Mouse (Mus musculus): ENCODE data around the gene Adgrg1. TPM values are rescaled to one million over a fixed set of nuclear protein-coding genes. Genes with fewer than 3 reads are reported as not detected.

The Adgrg1 gene
- polyA plus RNA-seq, 1 experiment from 2014 or later: 2.7 TPM

GRCm38 (mm10) chr8:94976651-94977417 is 2.3 kb downstream of the Adgrg1 start:
- H3K9me3 ChIP-seq (ENCODE audit: control insufficient read depth, low read length): no peaks in the 10 kb centered on the region
- peaks cover 11% of the 10 kb centered on the region for H3K27me3 ChIP-seq (ENCODE audit: control insufficient read depth, insufficient read depth, low read length)
- H3K9ac ChIP-seq (ENCODE audit: low read length): 0 out of 2 replicates have a peak overlapping the region, but pooled peaks have one; percentile 10
- peaks cover 7 to 18% of the 10 kb centered on the region in 2 experiments; a peak in 3 of 4 replicates for H3K4me1 ChIP-seq (ENCODE audit: control insufficient read depth in 2 of 2, insufficient read depth in 2 of 2, low read length in 2 of 2)
- H3K4me3 ChIP-seq (ENCODE audit: control insufficient read depth in 1 of 2, insufficient read depth in 1 of 2, low read depth in 1 of 2, low read length in 2 of 2): peak overlapping the region; percentile 7 to 19; a peak in 2 of 4 replicates
- peak overlapping the region; percentile 58 for H3K4me2 ChIP-seq (ENCODE audit: low read length)
- 21% methylated on average over 17 of the region's 17 CpGs for WGBS
- H3K27ac ChIP-seq (replicated peaks in 1 of 2; ENCODE audit: control insufficient read depth in 1 of 2, insufficient read depth in 1 of 2, low read depth in 2 of 2, low read length in 2 of 2): no peak overlapping the region
- ATAC-seq (ENCODE audit: insufficient number of reproducible peaks, insufficient read depth, low FRiP score, low read depth): no peak
- H3K36me3 ChIP-seq (ENCODE audit: control insufficient read depth, insufficient read depth, low read length): no peaks in the 10 kb centered on the region

- peaks cover 11% of the 10 kb centered on the region for H3K27me3 ChIP-seq (ENCODE audit: control insufficient read depth, insufficient read depth, low read length)
- no peak overlapping the region for H3K4me2 ChIP-seq (ENCODE audit: low read length)
- 38% methylated on average over 9 of the region's 9 CpGs for WGBS
- peaks cover 13 to 22% of the 10 kb centered on the region in 2 experiments for H3K4me1 ChIP-seq (ENCODE audit: control insufficient read depth in 2 of 2, insufficient read depth in 2 of 2, low read length in 2 of 2)
- ATAC-seq (ENCODE audit: insufficient number of reproducible peaks, insufficient read depth, low FRiP score, low read depth): no peak
- no peaks in the 10 kb centered on the region for H3K36me3 ChIP-seq (ENCODE audit: control insufficient read depth, insufficient read depth, low read length)
- no peak overlapping the region for H3K4me3 ChIP-seq (ENCODE audit: control insufficient read depth in 1 of 2, insufficient read depth in 1 of 2, low read depth in 1 of 2, low read length in 2 of 2)
- no peaks in the 10 kb centered on the region for H3K9me3 ChIP-seq (ENCODE audit: control insufficient read depth, low read length)
- no peak overlapping the region for H3K9ac ChIP-seq (ENCODE audit: low read length)
- no peak overlapping the region for H3K27ac ChIP-seq (replicated peaks in 1 of 2; ENCODE audit: control insufficient read depth in 1 of 2, insufficient read depth in 1 of 2, low read depth in 2 of 2, low read length in 2 of 2)
Measured at GRCm38 (mm10) chr8:94978131-94978530, 3.6 kb downstream of the Adgrg1 start.

- no peak overlapping the region for H3K4me2 ChIP-seq (ENCODE audit: low read length)
Measured at GRCm38 (mm10) chr8:94978593-94979319, 4.2 kb downstream of the Adgrg1 start.

GRCm38 (mm10) chr8:94980176-94980575 is 5.6 kb downstream of the Adgrg1 start:
- Histone ChIP-seq H3K4me3 (ENCODE audit: control insufficient read depth in 1 of 2, insufficient read depth in 1 of 2, low read depth in 1 of 2, low read length in 2 of 2) (no peak overlapping the region), H3K9me3 (ENCODE audit: control insufficient read depth, low read length) (no peaks in the 10 kb centered on the region), H3K36me3 (ENCODE audit: control insufficient read depth, insufficient read depth, low read length) (no peaks in the 10 kb centered on the region), H3K27me3 (ENCODE audit: control insufficient read depth, insufficient read depth, low read length) (peaks cover 11% of the 10 kb centered on the region), H3K9ac (ENCODE audit: low read length) (no peak overlapping the region), H3K27ac (replicated peaks in 1 of 2; ENCODE audit: control insufficient read depth in 1 of 2, insufficient read depth in 1 of 2, low read depth in 2 of 2, low read length in 2 of 2) (no peak overlapping the region), H3K4me1 (ENCODE audit: control insufficient read depth in 2 of 2, insufficient read depth in 2 of 2, low read length in 2 of 2) (peaks cover 31% of the 10 kb centered on the region in 2 experiments), H3K4me2 (ENCODE audit: low read length) (no peak overlapping the region)
- WGBS: 90% methylated on average over 5 of the region's 5 CpGs
- ATAC-seq (ENCODE audit: insufficient number of reproducible peaks, insufficient read depth, low FRiP score, low read depth): no peak

More at GRCm38 (mm10) chr8:94978593-94979319, 4.2 kb downstream of the Adgrg1 start:
- H3K4me3 ChIP-seq (ENCODE audit: control insufficient read depth in 1 of 2, insufficient read depth in 1 of 2, low read depth in 1 of 2, low read length in 2 of 2): no peak overlapping the region
- ATAC-seq (ENCODE audit: insufficient number of reproducible peaks, insufficient read depth, low FRiP score, low read depth): no peak
- 65% methylated on average over 13 of the region's 13 CpGs for WGBS
- no peaks in the 10 kb centered on the region for H3K9me3 ChIP-seq (ENCODE audit: control insufficient read depth, low read length)
- H3K4me1 ChIP-seq (ENCODE audit: control insufficient read depth in 2 of 2, insufficient read depth in 2 of 2, low read length in 2 of 2): peaks cover 19 to 27% of the 10 kb centered on the region in 2 experiments
- peaks cover 11% of the 10 kb centered on the region for H3K27me3 ChIP-seq (ENCODE audit: control insufficient read depth, insufficient read depth, low read length)
- no peak overlapping the region for H3K27ac ChIP-seq (replicated peaks in 1 of 2; ENCODE audit: control insufficient read depth in 1 of 2, insufficient read depth in 1 of 2, low read depth in 2 of 2, low read length in 2 of 2)
- H3K36me3 ChIP-seq (ENCODE audit: control insufficient read depth, insufficient read depth, low read length): no peaks in the 10 kb centered on the region
- H3K9ac ChIP-seq (ENCODE audit: low read length): no peak overlapping the region

- H3K4me2 ChIP-seq (ENCODE audit: low read length): no peak overlapping the region
- no peaks in the 10 kb centered on the region for H3K36me3 ChIP-seq (ENCODE audit: control insufficient read depth, insufficient read depth, low read length)
- H3K27ac ChIP-seq (replicated peaks in 1 of 2; ENCODE audit: control insufficient read depth in 1 of 2, insufficient read depth in 1 of 2, low read depth in 2 of 2, low read length in 2 of 2): no peak overlapping the region
- H3K9ac ChIP-seq (ENCODE audit: low read length): no peak overlapping the region; the same call in 1 of the 2 replicates
- no peak for ATAC-seq (ENCODE audit: insufficient number of reproducible peaks, insufficient read depth, low FRiP score, low read depth)
- no peak overlapping the region for H3K4me3 ChIP-seq (ENCODE audit: control insufficient read depth in 1 of 2, insufficient read depth in 1 of 2, low read depth in 1 of 2, low read length in 2 of 2)
- H3K4me1 ChIP-seq (ENCODE audit: control insufficient read depth in 2 of 2, insufficient read depth in 2 of 2, low read length in 2 of 2): peaks cover 31% of the 10 kb centered on the region in 2 experiments
- 64% methylated on average over 8 of the region's 8 CpGs for WGBS
- H3K9me3 ChIP-seq (ENCODE audit: control insufficient read depth, low read length): no peaks in the 10 kb centered on the region
- peaks cover 11% of the 10 kb centered on the region; the same call in 1 of the 2 replicates for H3K27me3 ChIP-seq (ENCODE audit: control insufficient read depth, insufficient read depth, low read length)
Measured at GRCm38 (mm10) chr8:94980976-94981375, 6.4 kb downstream of the Adgrg1 start.

GRCm38 (mm10) chr8:94981848-94982247 is 7.3 kb downstream of the Adgrg1 start:
- Histone ChIP-seq H3K4me1 (ENCODE audit: control insufficient read depth in 2 of 2, insufficient read depth in 2 of 2, low read length in 2 of 2) (peaks cover 34 to 36% of the 10 kb centered on the region in 2 experiments), H3K4me2 (ENCODE audit: low read length) (no peak overlapping the region), H3K36me3 (ENCODE audit: control insufficient read depth, insufficient read depth, low read length) (no peaks in the 10 kb centered on the region), H3K4me3 (ENCODE audit: control insufficient read depth in 1 of 2, insufficient read depth in 1 of 2, low read depth in 1 of 2, low read length in 2 of 2) (no peak overlapping the region), H3K27me3 (ENCODE audit: control insufficient read depth, insufficient read depth, low read length) (peaks cover 9% of the 10 kb centered on the region; the same call in 1 of the 2 replicates), H3K9me3 (ENCODE audit: control insufficient read depth, low read length) (no peaks in the 10 kb centered on the region), H3K9ac (ENCODE audit: low read length) (no peak overlapping the region), H3K27ac (replicated peaks in 1 of 2; ENCODE audit: control insufficient read depth in 1 of 2, insufficient read depth in 1 of 2, low read depth in 2 of 2, low read length in 2 of 2) (no peak overlapping the region)
- WGBS: 68% methylated on average over 7 of the region's 7 CpGs
- no peak for ATAC-seq (ENCODE audit: insufficient number of reproducible peaks, insufficient read depth, low FRiP score, low read depth)

- 35% methylated on average over 5 of the region's 5 CpGs for WGBS
- no peaks in the 10 kb centered on the region for H3K36me3 ChIP-seq (ENCODE audit: control insufficient read depth, insufficient read depth, low read length)
- no peak overlapping the region for H3K9ac ChIP-seq (ENCODE audit: low read length)
- H3K4me3 ChIP-seq (ENCODE audit: control insufficient read depth in 1 of 2, insufficient read depth in 1 of 2, low read depth in 1 of 2, low read length in 2 of 2): no peak overlapping the region
- H3K4me2 ChIP-seq (ENCODE audit: low read length): no peak overlapping the region
- ATAC-seq (ENCODE audit: insufficient number of reproducible peaks, insufficient read depth, low FRiP score, low read depth): no peak
- peaks cover 32 to 44% of the 10 kb centered on the region in 2 experiments for H3K4me1 ChIP-seq (ENCODE audit: control insufficient read depth in 2 of 2, insufficient read depth in 2 of 2, low read length in 2 of 2)
- H3K27ac ChIP-seq (replicated peaks in 1 of 2; ENCODE audit: control insufficient read depth in 1 of 2, insufficient read depth in 1 of 2, low read depth in 2 of 2, low read length in 2 of 2): peak overlapping the region in 1 of 2 experiments; percentile 45; a peak in 2 of 4 replicates
- peaks cover 1% of the 10 kb centered on the region; the same call in 1 of the 2 replicates for H3K27me3 ChIP-seq (ENCODE audit: control insufficient read depth, insufficient read depth, low read length)
- H3K9me3 ChIP-seq (ENCODE audit: control insufficient read depth, low read length): no peaks in the 10 kb centered on the region
Measured at GRCm38 (mm10) chr8:94983146-94983545, 8.6 kb downstream of the Adgrg1 start.

All from heart, embryonic 14.5 days (tissue).